Mouse (Mus musculus): ENCODE results near the gene Chchd4. TPM values are rescaled to one million over a fixed set of nuclear protein-coding genes. Genes with fewer than 3 reads are reported as not detected.

Gene Chchd4
- total RNA-seq, 2 experiments from 2014 or later, result 23.4 to 24.9 TPM

Other genes starting within 250 kb of the Chchd4 start
- gene Wnt7a, start 62.2 kb downstream of the Chchd4 start, total RNA-seq (2014; fragmentation: Nextera tagmentation), result not detected in 2 replicates
- not detected in 2 replicates for gene Wnt7a, start 62.2 kb downstream of the Chchd4 start, total RNA-seq (2017)
- gene Tmem43, start 157 bp upstream of the Chchd4 start, total RNA-seq (2014; fragmentation: Nextera tagmentation), result 63.2 and 76.0 TPM in 2 replicates
- gene Tmem43, start 157 bp upstream of the Chchd4 start, total RNA-seq (2017), result 59.3 and 77.7 TPM in 2 replicates
- 38.4 TPM in 2 replicates for gene Xpc, start 42.3 kb upstream of the Chchd4 start, total RNA-seq (2014; fragmentation: Nextera tagmentation)
- 63.3 and 64.4 TPM in 2 replicates for gene Xpc, start 42.3 kb upstream of the Chchd4 start, total RNA-seq (2017)
- 221 and 276 TPM in 2 replicates for gene Lsm3, start 42.4 kb upstream of the Chchd4 start, total RNA-seq (2014; fragmentation: Nextera tagmentation)
- gene Lsm3, start 42.4 kb upstream of the Chchd4 start, total RNA-seq (2017), result 454 and 490 TPM in 2 replicates
- 42.8 and 42.9 TPM in 2 replicates for gene Slc6a6, start 210.5 kb upstream of the Chchd4 start, total RNA-seq (2014; fragmentation: Nextera tagmentation)
- 18.9 and 30.2 TPM in 2 replicates for gene Slc6a6, start 210.5 kb upstream of the Chchd4 start, total RNA-seq (2017)

Measured in granulocyte monocyte progenitor cell, adult 5-6 weeks (primary cell).